Mouse (Mus musculus) hindbrain, embryonic 14.5 days (tissue): ENCODE data around the gene Hmgxb4. TPM values are rescaled to one million over a fixed set of nuclear protein-coding genes. Genes with fewer than 3 reads are reported as not detected.
A peak's percentile ranks its signal among the peaks of the same experiment; 100 is the strongest.

ENCODE experiments used
- ATAC-seq: fragments of 200-750 bp; cut with Nextera tagmentation; 2 replicates; pipeline ENCODE4 v1.8.0; 2017; ENCODE audit warnings: moderate number of reproducible peaks, mild to moderate bottlenecking, moderate TSS enrichment, moderate library complexity; ENCODE audit not compliant: low FRiP score
- DNase-seq: peaks from one replicate; pipeline ENCODE4 v3.0.0-alpha.2; 2015; ENCODE audit warnings: low spot score
- H3K27ac ChIP-seq: fragments of 300-500 bp; sonication (generic); 2 replicates; pipeline ENCODE4 v1.5.1; 2014; ENCODE audit warnings: mild to moderate bottlenecking, moderate library complexity
- H3K27me3 ChIP-seq: fragments of 300-500 bp; sonication (generic); 2 replicates; pipeline ENCODE4 v1.6.1; 2014; ENCODE audit warnings: mild to moderate bottlenecking, low read length, mixed read lengths; ENCODE audit not compliant: control insufficient read depth, insufficient read depth
- H3K36me3 ChIP-seq: fragments of 300-500 bp; sonication (generic); replicated peaks from 2 replicates; pipeline ENCODE4 v1.6.1; 2014; ENCODE audit not compliant: control insufficient read depth, insufficient read depth
- H3K4me1 ChIP-seq: fragments of 300-500 bp; sonication (generic); replicated peaks from 2 replicates; pipeline ENCODE4 v1.6.1; 2014; ENCODE audit warnings: antibody characterized with exemption, low read length, mixed read lengths; ENCODE audit not compliant: control insufficient read depth, insufficient read depth
- H3K4me2 ChIP-seq: fragments of 300-500 bp; sonication (generic); replicated peaks from 2 replicates; pipeline ENCODE4 v1.6.1; 2014; ENCODE audit warnings: mild to moderate bottlenecking, moderate library complexity
- H3K4me3 ChIP-seq: fragments of 300-500 bp; sonication (generic); replicated peaks from 2 replicates; pipeline ENCODE4 v1.5.1; 2014; ENCODE audit warnings: mild to moderate bottlenecking, low read length
- H3K9ac ChIP-seq: fragments of 300-500 bp; sonication (generic); 2 replicates; pipeline ENCODE4 v1.6.1; 2014
- H3K9me3 ChIP-seq: fragments of 300-500 bp; sonication (generic); 2 replicates; pipeline ENCODE4 v1.6.1; 2016; ENCODE audit warnings: low read length; ENCODE audit not compliant: control insufficient read depth
- WGBS: fragments of 180-500 bp; shearing (Covaris S2); extraction: QIAGEN DNeasy Blood & Tissue Kit; methylation state at CpG from one replicate; pipeline ENCODE4 v1.1.7; 2014; 5-methylcytosine and 5-hydroxymethylcytosine counted together
- polyA plus RNA-seq: library from polyadenylated mRNA; unstranded; fragments of >200 nt; fragmentation: Nextera tagmentation; extraction: Ambion mirVana; gene quantifications from 2 replicates; pipeline ENCODE4 v1.2.1, GENCODE M21; 2014

The Hmgxb4 gene
- polyA plus RNA-seq, 1 experiment from 2014 or later, result 41.0 TPM

DNA sequence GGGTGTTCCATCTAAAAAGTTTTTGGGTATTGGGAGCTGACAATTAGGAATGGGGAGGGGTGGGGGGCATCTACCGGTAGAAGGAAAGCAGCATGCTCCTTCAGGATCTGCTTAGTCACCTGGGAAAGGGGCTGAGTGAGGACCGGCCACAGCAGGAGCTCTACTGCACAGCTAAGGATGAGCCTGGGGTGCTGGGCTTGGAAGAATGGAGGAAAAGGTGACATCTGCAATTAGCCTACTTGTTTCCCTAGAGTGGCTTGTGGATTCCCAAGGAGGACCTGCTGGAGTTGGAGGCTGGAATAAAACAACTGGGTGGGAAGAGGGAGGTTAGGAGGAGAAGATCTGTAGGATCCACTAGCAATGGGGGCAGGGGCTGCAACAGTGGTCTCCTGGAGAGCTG is 20.4 kb downstream of the Hmgxb4 start:
- no peaks in the 10 kb centered on the region for H3K27me3 ChIP-seq
- 45% methylated on average over 2 of the region's 2 CpGs for WGBS
- no peak for ATAC-seq

DNA sequence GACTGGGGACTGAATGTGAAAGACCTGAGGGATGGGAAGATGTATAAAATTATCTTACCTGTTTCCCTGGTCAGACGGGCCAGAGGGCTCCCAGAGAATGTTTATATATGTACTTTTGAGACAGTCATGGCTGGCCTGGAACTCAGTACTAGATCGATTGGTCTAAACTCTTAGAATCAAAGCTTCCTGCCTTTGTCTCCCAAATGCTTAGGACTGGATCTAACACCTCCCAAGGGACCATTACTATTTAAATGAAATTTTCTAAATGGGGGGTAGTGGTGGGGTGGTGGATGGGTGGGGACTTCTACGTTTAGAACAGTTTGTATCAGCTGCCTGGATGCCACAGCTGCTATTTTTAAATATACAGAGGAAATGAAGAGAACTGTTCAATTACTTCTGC is 20.8 kb downstream of the Hmgxb4 start:
- no peak overlapping the region for H3K9ac ChIP-seq
- no peaks in the 10 kb centered on the region for H3K9me3 ChIP-seq
- no peak overlapping the region for H3K4me2 ChIP-seq
- peaks cover 21% of the 10 kb centered on the region for H3K36me3 ChIP-seq
- H3K27ac ChIP-seq, result no peak overlapping the region
- H3K27me3 ChIP-seq, result no peaks in the 10 kb centered on the region
- DNase-seq (no peak), ATAC-seq (no peak)
- H3K4me1 ChIP-seq, result no peaks in the 10 kb centered on the region
- 81% methylated on average over 3 of the region's 3 CpGs for WGBS
- no peak overlapping the region for H3K4me3 ChIP-seq

More for the DNA sequence above, 20.4 kb downstream of the Hmgxb4 start:
- H3K4me3 ChIP-seq, result no peak overlapping the region
- no peak for DNase-seq
- peaks cover 25% of the 10 kb centered on the region for H3K36me3 ChIP-seq
- H3K27ac ChIP-seq, result no peak overlapping the region
- no peaks in the 10 kb centered on the region for H3K4me1 ChIP-seq
- H3K9me3 ChIP-seq, result no peaks in the 10 kb centered on the region
- H3K9ac ChIP-seq, result no peak overlapping the region
- no peak overlapping the region for H3K4me2 ChIP-seq

DNA sequence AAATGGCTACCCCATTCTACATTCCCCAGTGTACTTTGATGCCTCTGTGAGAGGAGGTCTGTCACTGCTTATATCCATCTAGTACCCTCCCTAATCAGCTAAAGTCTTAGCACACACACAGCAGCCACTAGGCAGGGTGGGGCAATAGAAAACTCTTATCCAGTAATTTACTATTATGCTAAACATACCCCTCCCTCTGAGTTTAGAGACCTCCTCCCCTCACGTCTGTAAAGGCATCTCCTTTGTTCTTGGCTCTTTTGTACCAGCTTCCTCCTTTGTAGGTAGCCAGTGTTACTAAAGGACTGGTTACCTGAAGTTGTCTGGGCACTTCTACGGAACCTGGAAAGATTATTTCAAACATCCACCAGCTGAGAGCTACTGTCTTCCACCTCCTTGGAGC is 22.8 kb downstream of the Hmgxb4 start:
- no peaks in the 10 kb centered on the region for H3K27me3 ChIP-seq
- H3K27ac ChIP-seq, result no peak overlapping the region
- WGBS, result 59% methylated on average over 2 of the region's 2 CpGs
- peaks cover 18% of the 10 kb centered on the region for H3K36me3 ChIP-seq
- no peak overlapping the region for H3K4me2 ChIP-seq
- DNase-seq (no peak), ATAC-seq (no peak)
- H3K4me1 ChIP-seq, result no peaks in the 10 kb centered on the region
- H3K9ac ChIP-seq, result no peak overlapping the region
- no peaks in the 10 kb centered on the region for H3K9me3 ChIP-seq
- H3K4me3 ChIP-seq, result no peak overlapping the region

DNA sequence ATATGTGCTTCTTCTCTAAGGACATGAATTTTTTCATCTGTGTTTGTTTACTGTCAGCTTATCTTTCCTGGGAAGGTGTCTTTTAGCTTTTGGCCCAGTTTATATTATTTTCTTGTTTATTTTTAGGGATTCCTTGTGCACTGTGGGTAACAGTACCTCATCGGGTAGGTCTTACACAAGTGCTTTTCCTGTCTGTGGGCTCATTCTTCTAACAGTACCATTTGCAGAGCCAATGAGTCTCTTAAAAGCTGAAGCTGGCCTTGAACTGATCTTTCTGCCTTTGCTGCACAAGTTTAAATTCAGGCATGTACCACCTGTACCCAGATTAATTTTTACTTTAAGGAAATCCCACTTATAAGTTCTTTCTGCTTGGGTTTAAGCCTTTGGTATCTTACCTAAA is 23.3 kb downstream of the Hmgxb4 start:
- Histone ChIP-seq H3K4me2 (no peak overlapping the region), H3K27me3 (no peaks in the 10 kb centered on the region), H3K36me3 (peaks cover 22% of the 10 kb centered on the region), H3K4me3 (no peak overlapping the region), H3K4me1 (no peaks in the 10 kb centered on the region), H3K27ac (no peak overlapping the region), H3K9ac (no peak overlapping the region), H3K9me3 (no peaks in the 10 kb centered on the region)
- 91% methylated on average over 1 of the region's 1 CpGs for WGBS
- DNase-seq, result no peak
- no peak for ATAC-seq

DNA sequence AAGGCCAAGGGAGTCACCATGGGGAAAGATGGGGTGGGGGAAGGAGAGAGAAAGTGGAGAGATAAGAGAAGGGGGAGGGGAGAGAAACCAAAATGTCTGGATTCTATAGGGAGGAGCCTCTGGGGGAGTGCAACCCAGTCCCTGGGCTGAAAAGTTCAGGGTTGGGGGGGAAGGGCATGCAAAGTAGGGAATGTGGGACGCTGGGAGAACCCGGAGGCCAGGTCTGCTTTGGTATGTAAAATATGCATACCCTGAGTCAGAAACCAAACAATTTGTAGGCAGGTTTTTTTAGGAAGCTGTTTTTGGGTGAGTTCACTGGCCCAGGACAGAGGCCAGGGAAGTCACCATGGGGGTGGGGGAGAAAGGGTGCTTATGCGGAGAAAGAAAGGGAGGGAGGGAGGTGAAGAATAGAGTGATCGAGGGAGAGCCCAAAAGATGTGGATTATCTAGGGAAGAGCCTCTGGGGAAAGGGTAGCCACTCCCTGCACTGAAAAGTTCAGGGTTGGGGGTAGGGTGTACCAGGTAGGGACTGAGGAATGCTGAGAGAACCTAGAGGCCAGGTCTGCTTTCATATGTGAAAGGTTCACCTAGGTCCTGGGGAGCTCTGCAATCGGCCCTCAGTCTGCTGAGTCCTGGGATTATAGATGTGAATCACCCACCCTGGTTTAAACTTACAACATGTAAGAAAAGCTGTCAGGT is 25.3 kb downstream of the Hmgxb4 start:
- Histone ChIP-seq H3K9ac (no peak overlapping the region), H3K36me3 (peaks cover 39% of the 10 kb centered on the region), H3K4me2 (no peak overlapping the region), H3K4me1 (no peaks in the 10 kb centered on the region), H3K27ac (no peak overlapping the region), H3K9me3 (no peaks in the 10 kb centered on the region), H3K27me3 (no peaks in the 10 kb centered on the region), H3K4me3 (no peak overlapping the region)
- 47% methylated on average over 5 of the region's 5 CpGs for WGBS
- ATAC-seq, result no peak
- no peak for DNase-seq

DNA sequence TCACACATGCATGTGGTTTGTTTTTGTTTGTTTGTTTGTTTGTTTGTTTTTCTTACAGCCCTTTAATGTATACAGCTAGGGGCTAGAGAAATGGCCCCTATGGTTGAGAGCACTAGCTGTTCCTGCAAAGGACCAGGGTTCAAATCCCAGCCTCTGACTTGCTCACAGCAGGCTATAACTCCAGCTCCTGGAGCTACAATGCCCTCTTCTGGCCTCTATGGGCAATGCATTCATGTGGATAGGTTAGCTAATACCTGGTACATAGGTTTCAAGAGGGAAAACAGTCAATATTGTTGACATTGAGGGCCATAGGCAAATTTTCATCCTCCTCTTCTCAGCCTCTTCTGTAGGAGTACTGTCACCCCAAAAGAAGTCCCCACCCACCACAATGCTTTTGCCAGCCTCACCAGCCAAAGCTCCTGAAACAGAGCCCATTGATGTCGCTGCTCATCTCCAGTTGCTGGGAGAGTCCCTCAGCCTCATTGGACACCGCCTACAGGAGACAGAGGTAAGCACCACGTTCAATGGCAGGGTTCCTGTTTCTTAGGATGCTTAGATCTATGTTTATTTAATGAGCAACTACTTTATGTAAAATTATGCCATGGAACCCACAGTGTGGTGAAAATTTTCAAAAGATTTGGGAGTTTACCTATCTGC is 30.6 kb downstream of the Hmgxb4 start:
- Histone ChIP-seq H3K4me2 (no peak overlapping the region), H3K4me1 (no peaks in the 10 kb centered on the region), H3K9me3 (no peaks in the 10 kb centered on the region), H3K27me3 (no peaks in the 10 kb centered on the region), H3K27ac (no peak overlapping the region), H3K9ac (no peak overlapping the region), H3K36me3 (peaks cover 79% of the 10 kb centered on the region), H3K4me3 (no peak overlapping the region)
- ATAC-seq, result no peak
- no peak for DNase-seq
- 88% methylated on average over 3 of the region's 3 CpGs for WGBS

DNA sequence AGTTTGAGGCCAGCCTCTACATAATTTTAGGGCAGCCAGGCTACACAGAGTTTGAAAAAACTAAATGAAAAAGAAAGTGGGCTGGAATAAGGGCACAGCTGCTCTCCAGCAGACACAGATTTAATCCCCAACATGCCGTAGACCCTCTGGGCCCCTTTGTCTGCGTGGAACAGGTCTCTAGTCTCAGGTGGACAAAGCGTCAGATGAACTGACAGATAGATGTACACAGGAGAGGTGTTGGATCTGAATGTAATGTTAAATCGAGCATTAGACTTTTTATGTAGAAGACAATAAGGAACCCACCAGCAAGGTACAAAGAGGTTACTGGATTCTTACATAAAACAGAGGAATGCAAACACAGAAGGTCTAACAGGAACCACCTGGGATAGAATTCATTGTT is 32.7 kb downstream of the Hmgxb4 start:
- H3K27ac ChIP-seq, result no peak overlapping the region
- ATAC-seq (no peak), DNase-seq (no peak)
- no peaks in the 10 kb centered on the region for H3K9me3 ChIP-seq
- 95% methylated on average over 4 of the region's 4 CpGs for WGBS
- H3K4me1 ChIP-seq, result no peaks in the 10 kb centered on the region
- no peaks in the 10 kb centered on the region for H3K27me3 ChIP-seq
- H3K9ac ChIP-seq, result no peak overlapping the region
- peaks cover 87% of the 10 kb centered on the region for H3K36me3 ChIP-seq
- no peak overlapping the region for H3K4me3 ChIP-seq
- no peak overlapping the region for H3K4me2 ChIP-seq

DNA sequence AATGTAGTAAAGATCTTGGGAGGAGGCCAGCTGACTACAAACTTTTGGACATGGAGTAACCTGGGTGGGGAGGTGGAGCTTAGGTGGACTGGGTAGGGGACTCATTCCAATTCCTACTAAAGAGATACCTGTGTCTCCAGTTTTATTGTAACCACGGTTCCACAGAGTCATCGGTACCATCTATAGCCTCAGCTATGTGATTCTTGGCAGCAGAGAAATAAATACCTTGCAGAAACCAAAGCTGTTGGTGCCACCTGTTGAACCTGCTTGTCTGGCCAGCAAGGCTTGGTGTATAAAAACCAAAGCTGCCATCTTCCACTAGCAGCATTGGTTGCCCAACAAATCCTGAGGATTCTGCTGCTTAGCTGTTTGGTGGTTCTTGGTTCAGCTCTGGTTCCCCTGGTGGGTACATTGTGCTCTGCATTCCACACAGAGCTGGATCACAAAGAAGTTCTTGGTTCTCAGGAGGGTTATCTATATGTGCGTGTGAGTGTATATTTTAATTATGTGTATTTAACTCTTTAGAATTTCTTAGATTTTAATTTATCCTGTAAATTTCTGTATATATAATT is 37.4 kb downstream of the Hmgxb4 start:
- Histone ChIP-seq H3K36me3 (peaks cover 48% of the 10 kb centered on the region), H3K9ac (no peak overlapping the region), H3K4me3 (no peak overlapping the region), H3K9me3 (no peaks in the 10 kb centered on the region), H3K27ac (no peak overlapping the region), H3K4me1 (peaks cover 5% of the 10 kb centered on the region; the same call in 1 of the 2 replicates), H3K27me3 (no peaks in the 10 kb centered on the region), H3K4me2 (no peak overlapping the region)
- WGBS, result 96% methylated on average over 3 of the region's 3 CpGs
- ATAC-seq (no peak), DNase-seq (no peak)

DNA sequence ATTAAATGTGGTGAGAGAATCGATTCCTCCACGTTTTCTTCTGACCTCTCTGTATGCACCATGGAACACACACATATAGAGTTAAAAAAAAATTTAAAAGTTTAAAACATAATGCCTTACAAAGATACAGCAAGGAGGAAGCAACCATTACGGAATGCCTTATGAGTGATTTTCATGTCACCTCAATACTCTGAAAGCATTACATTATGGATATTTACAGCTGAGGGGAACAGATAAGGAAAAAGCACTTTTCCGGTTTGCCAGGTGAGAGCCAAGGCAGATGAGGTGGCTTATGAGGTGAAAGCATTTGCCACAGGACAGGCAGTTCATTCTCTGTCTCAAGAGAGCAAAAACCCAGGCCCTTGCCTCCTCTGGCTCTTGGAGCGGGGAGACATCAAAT is 39.8 kb downstream of the Hmgxb4 start:
- Histone ChIP-seq H3K9ac (0 out of 2 replicates have a peak overlapping the region, but pooled peaks have one; percentile 65), H3K4me2 (peak overlapping the region; percentile 44), H3K27me3 (no peaks in the 10 kb centered on the region), H3K9me3 (no peaks in the 10 kb centered on the region), H3K4me1 (peaks cover 5% of the 10 kb centered on the region; the same call in 1 of the 2 replicates), H3K27ac (no peak overlapping the region), H3K36me3 (peaks cover 29% of the 10 kb centered on the region), H3K4me3 (peak overlapping the region; percentile 60)
- no peak for ATAC-seq
- DNase-seq, result no peak
- 61% methylated on average over 5 of the region's 5 CpGs for WGBS
